Mouse (Mus musculus): ENCODE data around the gene Sys1.

The Sys1 gene

GRCm38 (mm10) chr2:164500511-164500910, 43.7 kb downstream of the Sys1 start:
- DNase-seq: no peak

- no peak for DNase-seq
These were observed 48.2 kb downstream of the Sys1 start for GRCm38 (mm10) chr2:164504919-164505318.

GRCm38 (mm10) chr2:164505619-164506347, 49.0 kb downstream of the Sys1 start:
- DNase-seq: no peak

- no peak for DNase-seq
These were observed 51.0 kb downstream of the Sys1 start for GRCm38 (mm10) chr2:164507811-164508210.

- DNase-seq: peak; percentile 56
These were observed 53.9 kb downstream of the Sys1 start for GRCm38 (mm10) chr2:164510621-164511190.

GRCm38 (mm10) chr2:164512121-164512909, 55.6 kb downstream of the Sys1 start:
- peak; percentile 70 for DNase-seq

- DNase-seq: peak; percentile 87
These were observed 56.6 kb downstream of the Sys1 start for GRCm38 (mm10) chr2:164513389-164513788.

- DNase-seq: no peak
These were observed 58.2 kb downstream of the Sys1 start for GRCm38 (mm10) chr2:164514916-164515315.

- DNase-seq: no peak
These were observed 59.1 kb downstream of the Sys1 start for GRCm38 (mm10) chr2:164515897-164516296.

- DNase-seq: no peak
These were observed 59.8 kb downstream of the Sys1 start for GRCm38 (mm10) chr2:164516592-164516991.

GRCm38 (mm10) chr2:164517485-164518221, 60.9 kb downstream of the Sys1 start:
- DNase-seq: peak; percentile 82

- DNase-seq: no peak
These were observed 61.8 kb downstream of the Sys1 start for GRCm38 (mm10) chr2:164518266-164519170.

- DNase-seq: no peak
These were observed 62.4 kb downstream of the Sys1 start for GRCm38 (mm10) chr2:164519171-164519526.

GRCm38 (mm10) chr2:164520782-164521181, 64.0 kb downstream of the Sys1 start:
- peak; percentile 87 for DNase-seq

- DNase-seq: peak; percentile 67
These were observed 65.1 kb downstream of the Sys1 start for GRCm38 (mm10) chr2:164521841-164522240.

GRCm38 (mm10) chr2:164522280-164522679, 65.5 kb downstream of the Sys1 start:
- DNase-seq: no peak

GRCm38 (mm10) chr2:164523301-164523773, 66.6 kb downstream of the Sys1 start:
- peak; percentile 66 for DNase-seq

- no peak for DNase-seq
These were observed 71.8 kb downstream of the Sys1 start for GRCm38 (mm10) chr2:164528557-164528956.

Data from lung, postnatal 36 days (tissue).